Mouse (Mus musculus) right cerebral cortex, adult 18-20 months (tissue): Measurements from ENCODE around the gene Lrrc4b.

ENCODE experiments used
- DNase-seq: peaks from one replicate; pipeline ENCODE4 v3.0.0; 2022; ENCODE audit warnings: mixed read lengths

Lrrc4b gene

GRCm38 (mm10) chr7:44428968-44429521 is at the start of gene Lrrc4b:
Gene Lrrc4b, plus strand, starts transcription at chr7:44429018.
- DNase-seq = peak; percentile 85

- DNase-seq = peak; percentile 87
Measured at GRCm38 (mm10) chr7:44382541-44382940, 46.3 kb upstream of the Lrrc4b start.

DNA sequence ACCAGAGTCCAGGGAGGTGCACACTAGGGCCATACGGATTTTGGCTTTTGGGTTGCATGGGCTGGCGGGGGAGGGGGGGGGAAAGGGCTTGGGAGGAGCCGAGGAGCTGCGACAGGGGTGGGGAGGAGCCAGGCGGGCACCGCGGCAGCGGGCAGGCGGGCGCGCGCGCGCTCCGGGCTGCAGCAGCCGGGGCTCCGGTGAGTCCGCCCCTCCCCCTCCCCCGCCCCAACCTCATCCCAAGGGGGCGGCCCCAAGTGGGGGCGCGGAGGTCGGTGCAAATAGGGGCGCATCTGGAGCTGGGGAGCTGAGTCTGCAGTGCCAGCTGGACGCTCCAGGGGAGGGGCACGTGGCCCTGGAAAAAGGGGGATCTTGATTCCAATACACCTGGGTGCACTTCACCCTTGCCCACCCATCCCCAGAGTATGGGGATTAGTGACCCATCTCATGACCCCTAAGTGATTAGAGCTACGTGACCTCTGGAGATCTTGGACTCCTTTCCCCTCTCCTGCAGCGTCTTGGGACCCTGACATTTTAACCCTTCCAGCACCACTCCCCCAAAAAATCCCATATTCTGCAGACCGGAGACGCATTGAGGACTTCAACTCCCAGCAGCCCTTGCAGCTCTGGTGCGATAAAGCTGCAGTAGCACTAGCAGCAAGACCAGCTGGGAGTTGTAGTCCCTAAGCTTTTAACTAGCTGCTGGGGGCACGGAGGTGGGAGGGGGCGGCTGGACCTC is 44.7 kb upstream of the Lrrc4b start, which contains the start of gene Syt3:
Syt3 (plus strand) TSS at position 123 of the 736 bp plus-strand sequence.
- DNase-seq = peak; percentile 84

GRCm38 (mm10) chr7:44384716-44385059 is 44.1 kb upstream of the Lrrc4b start:
- DNase-seq = no peak

DNA sequence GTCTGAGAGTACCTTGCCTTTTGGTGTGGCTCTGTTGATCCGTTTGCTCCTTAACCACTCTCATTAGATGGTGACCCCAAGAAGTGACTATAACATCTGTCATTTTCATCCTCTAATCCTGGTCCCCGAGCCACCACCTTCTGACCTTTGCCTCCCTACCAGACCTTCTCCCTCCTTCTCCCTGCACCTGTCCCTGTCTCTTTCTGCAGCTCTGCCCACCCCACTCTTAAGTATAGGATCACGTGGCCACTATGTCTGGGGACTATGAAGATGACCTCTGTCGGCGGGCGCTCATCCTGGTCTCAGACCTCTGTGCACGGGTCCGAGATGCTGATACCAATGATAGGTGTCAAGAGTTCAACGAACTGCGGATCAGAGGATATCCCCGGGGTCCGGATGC is 43.1 kb upstream of the Lrrc4b start, which contains the start of gene 1700008O03Rik:
1700008O03Rik (minus strand) TSS at position 101 of the 400 bp plus-strand sequence.
- no peak for DNase-seq

GRCm38 (mm10) chr7:44391831-44392230 is 37.0 kb upstream of the Lrrc4b start:
- DNase-seq = no peak

DNA sequence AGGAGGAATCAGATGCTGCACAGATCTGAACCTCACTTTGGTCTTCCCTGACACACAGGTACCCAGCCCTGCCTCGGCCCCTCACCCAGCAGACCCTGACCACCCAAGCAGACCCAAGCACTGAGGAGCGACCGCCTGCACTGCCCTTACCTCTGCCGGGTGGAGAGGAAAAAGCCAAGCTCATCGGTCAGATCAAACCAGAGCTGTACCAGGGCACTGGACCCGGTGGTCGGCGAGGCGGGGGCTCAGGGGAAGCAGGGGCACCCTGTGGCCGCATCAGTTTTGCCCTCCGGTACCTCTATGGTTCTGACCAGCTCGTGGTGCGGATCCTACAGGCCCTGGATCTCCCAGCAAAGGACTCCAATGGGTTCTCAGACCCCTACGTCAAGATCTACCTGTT is 36.5 kb upstream of the Lrrc4b start:
- no peak for DNase-seq

GRCm38 (mm10) chr7:44393284-44393683 is 35.5 kb upstream of the Lrrc4b start:
- no peak for DNase-seq

DNA sequence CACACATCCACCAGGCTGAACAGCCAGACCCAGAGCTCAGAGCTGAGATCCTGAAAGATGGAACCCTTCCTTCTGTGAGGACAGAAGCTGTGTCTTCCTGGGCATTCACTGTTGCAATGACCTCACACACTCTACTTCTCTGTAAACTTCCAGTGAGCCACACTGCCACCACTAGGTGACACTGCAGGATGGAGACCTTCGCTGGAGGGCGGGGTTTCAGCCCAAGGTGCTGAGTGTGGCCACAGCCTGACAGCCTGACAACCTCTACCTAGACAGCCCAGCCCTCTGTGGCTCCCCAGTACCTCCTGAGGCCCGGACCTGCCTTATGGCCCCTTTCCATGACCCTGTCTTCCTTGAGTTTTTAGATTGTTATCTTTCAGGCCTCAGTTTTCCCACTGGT is 30.2 kb upstream of the Lrrc4b start:
- peak; percentile 53 for DNase-seq

DNA sequence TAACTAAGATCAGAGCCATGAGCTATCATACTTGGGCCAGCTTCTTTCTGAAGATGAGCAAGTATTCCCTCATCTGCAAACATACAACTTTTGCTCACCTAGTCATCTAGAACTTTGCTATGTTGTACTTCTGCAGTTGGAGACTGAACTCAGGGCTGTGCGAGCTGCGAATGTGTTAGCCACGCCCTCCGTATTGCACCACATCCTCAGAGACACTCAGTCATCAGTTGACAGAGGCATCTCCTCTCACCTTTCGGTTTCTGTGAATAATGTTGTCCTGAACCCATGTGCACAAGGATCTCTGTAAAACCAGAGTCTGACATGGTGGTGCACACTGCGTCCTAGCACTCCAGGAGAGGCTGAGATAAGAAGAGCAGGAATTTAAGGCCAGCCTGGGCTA is 27.1 kb upstream of the Lrrc4b start:
- no peak for DNase-seq

- DNase-seq = peak; percentile 98
Measured at GRCm38 (mm10) chr7:44405346-44406014, 23.3 kb upstream of the Lrrc4b start.

DNA sequence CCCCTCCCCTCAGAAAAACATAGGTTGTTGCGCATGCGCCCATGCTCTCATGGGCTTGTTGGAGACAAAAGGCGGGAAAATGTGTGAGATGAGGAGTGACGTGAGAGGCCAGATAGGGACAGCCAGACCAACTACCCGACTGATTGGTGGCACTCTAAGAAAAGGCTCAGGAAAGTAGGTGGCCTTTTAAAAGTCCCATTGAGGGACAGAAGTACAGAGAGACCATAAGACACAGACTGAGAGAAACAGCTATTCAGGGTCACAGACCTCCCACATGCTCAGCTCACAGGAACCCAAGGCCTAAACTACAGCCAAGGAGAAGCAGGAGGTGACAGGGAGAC is 22.8 kb upstream of the Lrrc4b start:
- no peak for DNase-seq

GRCm38 (mm10) chr7:44411144-44411543 is 17.7 kb upstream of the Lrrc4b start:
- no peak for DNase-seq

GRCm38 (mm10) chr7:44413307-44413706 is 15.5 kb upstream of the Lrrc4b start:
- no peak for DNase-seq

DNA sequence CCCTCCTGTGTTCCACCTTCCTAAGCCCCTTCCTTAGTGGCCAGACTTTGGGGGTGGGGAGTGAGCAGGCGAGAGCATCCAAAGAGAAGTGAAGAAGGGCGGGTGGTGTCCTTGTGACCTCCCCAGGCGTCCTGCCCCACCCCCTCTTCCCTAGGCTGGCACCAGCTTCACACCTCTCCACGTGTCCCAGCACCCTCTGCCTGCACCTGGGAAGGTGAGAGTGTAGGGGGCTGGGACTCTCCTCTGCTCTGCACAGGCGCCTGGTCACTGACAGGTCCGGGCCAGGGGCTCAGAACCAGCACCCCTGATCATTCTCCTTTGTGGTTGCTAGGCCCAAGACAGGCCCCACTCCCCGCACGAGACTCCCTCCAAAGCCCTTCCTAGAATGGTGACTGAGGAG is 1.2 kb upstream of the Lrrc4b start:
- no peak for DNase-seq

- peak; percentile 61 for DNase-seq
Measured at GRCm38 (mm10) chr7:44428171-44428950, 457 bp upstream of the Lrrc4b start.

GRCm38 (mm10) chr7:44429534-44430488 is 993 bp downstream of the Lrrc4b start:
- no peak for DNase-seq

- DNase-seq = no peak
Measured at GRCm38 (mm10) chr7:44432550-44432949, 3.7 kb downstream of the Lrrc4b start.

DNA sequence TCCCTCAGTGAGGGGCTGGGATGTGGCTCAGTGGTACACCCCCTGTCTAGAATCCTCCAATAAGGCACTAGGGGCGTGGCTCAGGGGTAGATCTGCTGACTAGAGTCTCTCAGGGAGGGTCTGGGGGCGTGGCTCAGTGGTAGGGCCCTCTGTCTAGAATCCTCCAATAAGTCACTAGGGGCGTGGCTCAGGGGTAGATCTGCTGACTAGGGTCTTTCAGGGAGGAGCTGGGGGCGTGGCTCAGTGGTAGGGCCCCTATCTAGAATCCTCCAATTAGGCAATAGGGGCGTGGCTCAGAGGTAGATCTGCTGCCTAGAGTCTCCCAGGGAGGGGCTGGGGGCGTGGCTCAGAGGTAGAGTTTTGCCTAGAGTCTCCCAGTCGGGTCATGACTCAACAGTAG is 4.6 kb downstream of the Lrrc4b start:
- DNase-seq = no peak

- no peak for DNase-seq
Measured at GRCm38 (mm10) chr7:44434089-44434488, 5.3 kb downstream of the Lrrc4b start.

GRCm38 (mm10) chr7:44435796-44436195 is 7.0 kb downstream of the Lrrc4b start:
- no peak for DNase-seq

DNA sequence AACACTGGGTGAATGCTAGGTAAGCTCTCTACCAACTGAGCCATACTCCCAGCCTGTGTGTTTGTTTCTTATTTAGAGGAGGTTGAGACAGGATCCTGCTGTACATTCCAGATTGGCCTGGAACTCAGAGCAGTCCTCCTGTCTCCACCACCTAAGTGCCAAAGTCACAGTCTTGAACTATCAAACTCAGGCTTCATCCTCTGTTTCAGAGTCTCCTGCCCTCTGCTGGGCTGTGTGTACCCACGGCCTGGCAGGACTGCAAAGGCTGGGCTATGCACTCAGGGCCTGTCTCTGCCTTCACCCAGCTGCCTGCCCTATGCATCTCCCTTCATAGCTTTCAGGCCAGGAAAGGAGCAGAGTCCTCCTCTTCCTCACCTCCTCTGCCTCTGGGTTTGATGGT is 7.4 kb downstream of the Lrrc4b start:
- no peak for DNase-seq
